Mouse (Mus musculus) Patski (cell line): ENCODE measurements around the gene Fam187a. TPM values are rescaled to one million over a fixed set of nuclear protein-coding genes. Genes with fewer than 3 reads are reported as not detected.
A peak's percentile ranks its signal among the peaks of the same experiment; 100 is the strongest.

Experiments used
- ATAC-seq: fragments of 100-300 bp; one replicate; pipeline ENCODE4 v1.8.0; 2021
- CTCF ChIA-PET: fragments of 350-600 bp; sonication (Branson Sonifier 250); formaldehyde crosslinking; loops from one replicate; lab custom pipeline; 2022; ENCODE audit warnings: inconsistent platforms; lab: Charles Lee
- POLR2A ChIA-PET: fragments of 350-600 bp; sonication (Branson Sonifier 250); formaldehyde crosslinking; loops from one replicate; lab custom pipeline; 2022; ENCODE audit warnings: antibody characterized with exemption, inconsistent platforms; lab: Charles Lee
- DNase-seq: peaks from one replicate; pipeline ENCODE4 v3.0.0-alpha.2; 2011; ENCODE audit warnings: low read depth, low spot score
- H3K27me3 ChIP-seq: fragments of 371-371 bp; one replicate; pipeline ENCODE4 v1.5.1; 2021
- CTCF ChIP-seq: fragments of 100-300 bp; IDR thresholded peaks from one replicate; pipeline ENCODE4 v1.5.1; 2021
- in situ Hi-C: fragments of 300-500 bp; cut with MboI; formaldehyde crosslinking; loops from 3 replicates; pipeline ENCODE4 v1.11.1; 2018; ENCODE audit warnings: low pct_unique_long_range_greater_than_20kb, mixed read lengths
- polyA plus RNA-seq: library from polyadenylated mRNA; unstranded; gene quantifications from one replicate; pipeline ENCODE4 v1.2.3, GENCODE M21; 2021

Gene Fam187a
- polyA plus RNA-seq, 1 experiment from 2014 or later: 0.26 TPM

GRCm38 (mm10) chr11:102893015-102893651 lies 8.2 kb downstream of the Fam187a start:
- TF ChIP-seq CTCF: no peak
- DNase-seq (no peak), ATAC-seq (no peak)
- in situ Hi-C loops: no loop called here
- no peaks in the 10 kb centered on the region for H3K27me3 ChIP-seq
- POLR2A ChIA-PET: no interaction called here
- CTCF ChIA-PET: no interaction called here

- TF ChIP-seq CTCF: no peak
- CTCF ChIA-PET: interaction anchor here (1.0 to 1.6 kb wide), 2 partner anchors 98 to 166 kb away, joined by 4 read pairs; no protein-coding TSS in a partner anchor
Observed at GRCm38 (mm10) chr11:102894716-102895115, 9.7 kb downstream of the Fam187a start.

GRCm38 (mm10) chr11:102895779-102896178 lies 10.8 kb downstream of the Fam187a start:
- ChIA-PET CTCF (interaction anchor here (1.1 to 1.6 kb wide), 2 partner anchors 97 to 159 kb away, joined by 3 to 4 read pairs; no protein-coding TSS in a partner anchor), POLR2A (no interaction called here)
- in situ Hi-C loops: loop anchor here (5.0 kb wide), 2 partner anchors 97 to 157 kb away; no protein-coding TSS in a partner anchor
- DNase-seq (no peak), ATAC-seq (no peak)
- no peaks in the 10 kb centered on the region for H3K27me3 ChIP-seq
- TF ChIP-seq CTCF: no peak

More at GRCm38 (mm10) chr11:102894716-102895115, 9.7 kb downstream of the Fam187a start:
- POLR2A ChIA-PET: no interaction called here
- H3K27me3 ChIP-seq: no peaks in the 10 kb centered on the region
- DNase-seq (no peak), ATAC-seq (no peak)
- in situ Hi-C loops: loop anchor here (5.0 kb wide), 2 partner anchors 98 to 158 kb away; no protein-coding TSS in a partner anchor

- CTCF ChIA-PET: interaction anchor here (1.1 kb wide), 1 partner anchor 158 kb away, joined by 3 read pairs; no protein-coding TSS in a partner anchor
- H3K27me3 ChIP-seq: no peaks in the 10 kb centered on the region
Observed at GRCm38 (mm10) chr11:102896641-102897040, 11.7 kb downstream of the Fam187a start.

GRCm38 (mm10) chr11:102898408-102898807 lies 13.4 kb downstream of the Fam187a start:
- no peak for DNase-seq
- H3K27me3 ChIP-seq: no peaks in the 10 kb centered on the region
- CTCF ChIA-PET: interaction anchor here (1.3 kb wide), 1 partner anchor 95 kb away, joined by 4 read pairs; no protein-coding TSS in a partner anchor
- POLR2A ChIA-PET: interaction anchor here (0.6 to 0.7 kb wide), 2 partner anchors 9 to 32 kb away, joined by 3 to 4 read pairs; no protein-coding TSS in a partner anchor
- no peak for TF ChIP-seq CTCF
- ATAC-seq: no peak
- in situ Hi-C loops: loop anchor here (5.0 kb wide), 2 partner anchors 94 to 154 kb away; no protein-coding TSS in a partner anchor

More at GRCm38 (mm10) chr11:102896641-102897040, 11.7 kb downstream of the Fam187a start:
- no peak for DNase-seq
- POLR2A ChIA-PET: no interaction called here
- in situ Hi-C loops: loop anchor here (5.0 kb wide), 2 partner anchors 96 to 156 kb away; no protein-coding TSS in a partner anchor
- no peak for ATAC-seq
- TF ChIP-seq CTCF: no peak

GRCm38 (mm10) chr11:102900763-102901162 lies 15.8 kb downstream of the Fam187a start, which contains the start of gene Gfap:
Gene Gfap (minus strand): TSS chr11:102900912.
- ATAC-seq: peak; percentile 41

GRCm38 (mm10) chr11:102901199-102901598 lies 16.2 kb downstream of the Fam187a start:
- TF ChIP-seq CTCF: no peak
- ChIA-PET CTCF (interaction anchor here (0.9 to 3.4 kb wide), 10 partner anchors 8 to 153 kb away, joined by 3 to 30 read pairs (median 4); partner anchors contain the start of gene Kif18b), POLR2A (interaction anchor here (0.6 kb wide), 1 partner anchor 109 kb away, joined by 3 read pairs; no protein-coding TSS in a partner anchor)
- in situ Hi-C loops: no loop called here
- DNase-seq (no peak), ATAC-seq (no peak)
- no peaks in the 10 kb centered on the region for H3K27me3 ChIP-seq

More at GRCm38 (mm10) chr11:102900763-102901162, 15.8 kb downstream of the Fam187a start, which contains the start of gene Gfap:
- in situ Hi-C loops: no loop called here
- DNase-seq: no peak
- no peaks in the 10 kb centered on the region for H3K27me3 ChIP-seq
- peak; percentile 94 for TF ChIP-seq CTCF
- POLR2A ChIA-PET: no interaction called here
- CTCF ChIA-PET: interaction anchor here (0.9 to 3.4 kb wide), 10 partner anchors 9 to 154 kb away, joined by 3 to 30 read pairs (median 4); partner anchors contain the start of gene Kif18b

GRCm38 (mm10) chr11:102902107-102902506 lies 17.1 kb downstream of the Fam187a start:
- ChIA-PET POLR2A (no interaction called here), CTCF (interaction anchor here (2.1 to 3.4 kb wide), 3 partner anchors 22 to 91 kb away, joined by 7 to 30 read pairs (median 19); partner anchors contain the start of gene Kif18b)
- H3K27me3 ChIP-seq: no peaks in the 10 kb centered on the region
- TF ChIP-seq CTCF: no peak
- ATAC-seq: no peak
- in situ Hi-C loops: no loop called here
- no peak for DNase-seq

GRCm38 (mm10) chr11:102903654-102904053 lies 18.7 kb downstream of the Fam187a start:
- H3K27me3 ChIP-seq: no peaks in the 10 kb centered on the region
- ChIA-PET POLR2A (no interaction called here), CTCF (no interaction called here)
- no peak for TF ChIP-seq CTCF
- DNase-seq (no peak), ATAC-seq (no peak)
- in situ Hi-C loops: no loop called here

GRCm38 (mm10) chr11:102911376-102911775 lies 26.4 kb downstream of the Fam187a start:
- DNase-seq (no peak), ATAC-seq (no peak)
- no peaks in the 10 kb centered on the region for H3K27me3 ChIP-seq
- no peak for TF ChIP-seq CTCF
- ChIA-PET POLR2A (interaction anchor here (1.3 kb wide), 1 partner anchor 49 kb away, joined by 3 read pairs; no protein-coding TSS in a partner anchor), CTCF (no interaction called here)
- in situ Hi-C loops: no loop called here

- TF ChIP-seq CTCF: no peak
- H3K27me3 ChIP-seq: no peaks in the 10 kb centered on the region
- DNase-seq (no peak), ATAC-seq (no peak)
- in situ Hi-C loops: no loop called here
- CTCF ChIA-PET: no interaction called here
- POLR2A ChIA-PET: no interaction called here
Observed at GRCm38 (mm10) chr11:102915380-102915779, 30.4 kb downstream of the Fam187a start.
